Mouse (Mus musculus): ENCODE results near the gene Man2b1.
"Not testable (repeated sequence)": the region's sequence is repeated elsewhere in the genome, so short reads cannot be mapped to it uniquely, and the experiment has no call there.

Gene Man2b1

DNA sequence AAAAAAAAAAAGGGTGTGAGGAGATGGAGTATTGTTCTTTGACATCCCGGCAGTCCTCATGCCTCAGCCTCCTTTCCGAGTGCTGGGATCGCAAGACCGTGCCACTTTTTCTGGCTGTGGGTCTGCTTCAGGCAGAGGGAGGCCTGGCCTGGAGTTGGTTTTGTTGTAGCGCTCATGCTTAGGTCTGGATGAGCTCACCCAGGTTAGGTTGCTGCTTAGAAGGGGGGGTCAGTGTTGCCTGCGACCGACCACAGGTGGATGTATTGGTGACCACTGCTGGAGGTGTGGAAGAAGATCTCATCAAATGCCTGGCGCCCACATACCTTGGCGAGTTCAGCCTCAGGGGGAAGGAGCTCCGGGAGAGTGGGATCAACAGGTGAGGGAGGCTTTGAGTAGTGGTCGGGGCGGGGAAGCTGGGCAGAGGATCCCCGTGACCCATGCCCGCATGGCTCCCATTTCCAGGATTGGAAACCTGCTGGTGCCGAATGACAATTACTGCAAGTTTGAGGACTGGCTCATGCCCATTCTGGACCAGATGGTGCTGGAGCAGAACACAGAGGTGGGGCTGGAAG lies 9.9 kb upstream of the Man2b1 start:
- peak in 1 of 2 experiments; percentile 62 for DNase-seq (ENCODE audit: low spot score in 2 of 2)

DNA sequence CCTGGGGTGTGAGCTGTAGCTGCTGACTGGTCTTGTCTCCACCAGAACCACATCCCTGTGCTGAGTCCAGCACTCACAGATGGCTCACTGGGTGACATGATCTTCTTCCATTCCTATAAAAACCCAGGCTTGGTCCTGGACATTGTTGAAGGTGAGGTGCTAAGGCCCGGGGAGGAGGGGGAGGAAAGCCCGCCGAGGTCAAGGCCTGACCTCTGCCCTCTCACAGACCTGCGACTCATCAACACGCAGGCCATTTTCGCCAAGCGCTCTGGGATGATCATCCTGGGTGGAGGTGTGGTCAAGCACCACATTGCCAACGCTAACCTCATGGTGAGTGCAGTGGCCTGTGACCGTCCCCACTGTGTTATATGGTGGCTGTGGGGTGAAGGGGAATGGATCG lies 8.9 kb upstream of the Man2b1 start:
- DNase-seq (ENCODE audit: low spot score in 2 of 2) = no peak

DNA sequence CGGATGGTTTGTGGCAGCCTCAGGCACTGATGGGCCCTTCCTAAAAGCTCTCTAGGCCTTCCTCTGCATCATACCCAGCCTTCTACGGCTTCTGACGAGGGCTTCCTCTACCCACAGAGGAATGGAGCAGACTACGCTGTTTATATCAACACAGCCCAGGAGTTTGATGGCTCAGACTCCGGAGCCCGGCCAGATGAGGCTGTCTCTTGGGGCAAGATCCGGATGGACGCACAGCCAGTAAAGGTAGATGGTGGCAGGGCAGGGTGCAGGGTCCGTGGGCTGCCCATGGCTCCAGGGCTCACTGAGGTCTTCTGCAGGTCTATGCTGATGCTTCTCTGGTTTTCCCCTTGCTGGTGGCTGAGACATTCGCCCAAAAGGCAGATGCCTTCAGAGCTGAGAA lies 8.5 kb upstream of the Man2b1 start:
- DNase-seq (ENCODE audit: low spot score in 2 of 2) = peak in 1 of 2 experiments; percentile 59

DNA sequence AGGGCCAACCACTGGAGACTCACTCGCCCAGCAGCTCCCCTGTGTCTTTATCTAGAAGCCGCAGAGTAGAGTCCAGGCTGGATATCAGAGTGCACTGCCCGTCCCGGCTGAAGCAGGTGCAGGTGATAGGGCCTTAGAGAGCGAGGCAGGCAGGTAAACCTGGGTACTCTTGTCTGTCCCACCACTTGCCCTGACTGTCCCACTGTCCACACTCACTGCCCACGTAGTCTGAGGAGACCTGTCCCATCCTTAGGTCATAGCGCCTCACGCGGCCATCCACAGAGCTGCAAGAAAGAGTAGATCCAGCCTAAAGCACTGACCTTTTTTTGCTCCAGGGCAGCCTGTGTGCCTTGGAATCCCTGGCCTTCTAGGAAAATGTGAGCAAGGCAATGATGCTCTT lies 7.1 kb upstream of the Man2b1 start:
- DNase-seq (ENCODE audit: low spot score in 2 of 2) = peak; percentile 59 to 82

DNA sequence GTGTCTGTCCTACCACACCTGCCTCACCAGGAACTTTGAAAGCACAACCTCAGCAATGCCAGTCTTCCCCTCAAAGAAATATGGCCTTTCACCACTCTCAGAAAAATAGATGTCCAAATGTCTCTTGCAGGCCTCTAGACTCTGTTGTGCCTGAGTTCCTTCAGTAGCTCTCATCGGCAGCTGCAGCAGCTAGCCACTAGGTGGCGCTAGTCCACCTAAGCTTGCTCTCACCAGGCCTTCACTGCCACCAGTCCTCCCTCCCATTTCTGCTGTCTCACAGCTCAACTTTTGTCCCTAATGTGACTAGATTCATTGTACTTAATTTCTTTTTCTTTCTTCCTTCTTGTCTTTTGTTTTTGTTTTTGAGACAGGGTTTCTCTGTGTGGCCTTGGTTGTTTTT lies 6.1 kb upstream of the Man2b1 start:
- peak; percentile 81 to 91 for DNase-seq (ENCODE audit: low spot score in 2 of 2)

DNA sequence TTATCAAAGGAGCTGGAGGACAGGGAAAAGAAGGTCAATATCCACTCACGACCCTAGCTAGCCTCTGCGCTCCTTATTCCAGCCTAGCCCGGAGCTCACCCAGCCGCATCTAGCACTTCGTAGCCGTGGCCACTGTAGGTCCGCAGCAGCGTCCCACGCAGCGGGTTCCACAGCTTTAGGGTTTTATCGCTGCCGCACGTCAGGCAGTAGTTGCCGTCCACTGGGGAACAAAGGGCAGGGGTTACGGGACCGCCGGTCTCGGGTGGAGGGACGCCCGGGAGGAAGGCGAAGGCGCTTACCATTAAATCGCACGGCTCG lies 2.9 kb upstream of the Man2b1 start:
- no peak for DNase-seq (ENCODE audit: low spot score in 2 of 2)

DNA sequence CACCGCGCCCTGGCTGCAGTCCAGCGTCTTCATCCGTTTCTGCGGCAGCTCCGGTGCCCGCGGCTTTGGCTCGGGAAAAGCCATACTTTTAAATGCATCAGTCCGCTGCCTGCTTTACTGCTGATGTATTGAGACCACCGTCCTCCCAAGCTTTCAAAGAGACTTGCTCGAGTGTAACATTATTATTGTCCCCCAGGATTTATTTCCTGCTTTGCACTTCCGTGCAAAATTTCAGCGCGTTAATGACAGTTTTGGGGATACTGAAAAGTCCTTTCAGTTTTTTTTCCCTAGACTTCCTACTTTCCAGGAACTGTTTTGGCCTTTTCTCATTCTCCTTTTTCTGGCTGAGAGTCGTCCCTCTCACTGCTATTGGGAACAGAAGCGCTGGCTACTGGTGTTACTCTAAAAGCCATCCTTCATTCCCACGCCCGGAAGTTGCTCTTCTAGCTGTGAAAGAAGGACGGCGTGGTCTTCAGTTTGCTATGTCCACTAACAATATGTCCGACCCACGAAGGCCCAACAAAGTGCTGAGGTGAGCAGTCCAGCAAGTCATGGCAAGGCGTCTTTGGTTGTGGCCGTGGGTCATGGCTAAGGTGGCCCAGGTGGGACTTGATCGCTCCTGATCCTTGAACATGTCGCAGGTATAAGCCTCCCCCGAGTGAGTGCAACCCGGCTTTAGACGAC lies 2.4 kb upstream of the Man2b1 start, which contains the start of gene Wdr83os:
TSS of gene Wdr83os (plus strand) at position 209 of the 684 bp plus-strand sequence.
- peak; percentile 64 to 84 for DNase-seq (ENCODE audit: low spot score in 2 of 2)

DNA sequence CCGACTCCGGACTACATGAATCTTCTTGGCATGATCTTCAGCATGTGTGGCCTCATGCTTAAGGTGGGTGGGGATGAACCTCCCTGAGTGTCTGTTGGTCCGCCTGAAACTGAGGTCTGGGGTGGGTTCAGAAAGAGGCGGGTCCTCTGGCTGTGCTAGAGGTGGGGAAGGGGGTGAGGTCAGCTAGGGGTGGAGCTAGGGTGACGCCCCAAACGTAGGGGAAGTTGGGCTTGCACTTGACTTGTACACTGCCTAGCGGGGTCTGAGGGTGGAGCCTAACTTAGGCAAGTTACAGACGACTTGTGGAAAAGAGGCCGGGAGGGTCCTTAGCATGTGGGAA lies 1.9 kb upstream of the Man2b1 start, which contains the start of gene Wdr83:
TSS of gene Wdr83 (minus strand) at position 91 of the 340 bp plus-strand sequence.
- DNase-seq (ENCODE audit: low spot score in 2 of 2) = peak; percentile 72 to 79

DNA sequence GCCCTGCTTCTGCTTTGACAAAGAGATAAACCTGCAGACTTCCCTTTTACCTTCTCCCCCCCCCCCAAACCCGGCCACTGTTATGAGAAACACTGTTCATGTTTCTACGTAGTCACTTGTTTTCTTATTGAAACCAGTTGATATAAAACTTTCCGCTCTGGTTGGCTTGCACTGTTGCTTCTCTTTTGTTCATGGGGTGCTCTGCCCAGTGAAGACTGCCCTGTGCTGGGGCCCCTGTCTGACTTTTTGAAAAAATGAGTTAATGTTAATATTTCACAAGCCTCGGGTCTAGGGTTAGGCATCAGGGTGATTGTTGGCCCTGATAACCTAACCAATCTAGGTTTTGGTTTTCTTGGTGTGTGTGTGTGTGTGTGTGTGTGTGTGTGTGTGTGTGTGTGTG lies 901 bp upstream of the Man2b1 start:
- not testable (repeated sequence) for DNase-seq (ENCODE audit: low spot score in 2 of 2)

DNA sequence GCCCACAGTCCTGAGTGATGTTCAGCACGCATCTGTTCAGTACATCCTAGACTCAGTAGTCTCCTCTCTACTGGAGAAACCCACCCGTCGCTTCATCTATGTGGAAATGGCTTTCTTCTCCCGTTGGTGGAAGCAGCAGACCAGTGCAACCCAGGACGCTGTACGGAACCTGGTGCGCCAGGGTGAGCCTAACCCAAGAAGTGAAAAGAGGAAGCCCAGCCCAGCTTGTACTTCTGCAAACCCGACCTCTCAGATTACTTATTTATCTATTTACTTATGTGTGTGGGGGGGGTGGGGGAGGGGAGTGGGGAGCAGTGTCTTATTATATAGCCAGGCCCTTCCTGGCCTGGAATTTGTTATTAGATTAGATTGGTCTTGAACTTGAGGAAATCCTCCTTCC lies 1.6 kb downstream of the Man2b1 start:
- no peak for DNase-seq (ENCODE audit: low spot score in 2 of 2)

DNA sequence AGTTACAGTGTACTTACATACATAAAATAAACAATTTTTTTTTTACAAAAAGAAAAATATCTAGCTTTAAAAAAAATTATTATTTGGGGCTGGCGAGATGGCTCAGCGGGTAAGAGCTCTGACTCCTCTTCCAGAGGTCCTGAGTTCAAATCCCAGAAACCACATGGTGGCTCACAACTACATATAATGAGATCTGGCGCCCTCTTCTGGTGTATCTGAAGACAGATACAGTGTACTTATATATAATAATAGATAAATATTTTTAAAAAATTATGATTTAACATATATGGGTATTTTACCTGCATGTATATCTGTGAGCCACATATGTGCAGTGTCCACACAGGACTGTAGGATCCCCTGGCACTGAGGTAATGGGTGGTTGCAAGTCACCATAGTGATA lies 3.2 kb downstream of the Man2b1 start:
- no peak for DNase-seq (ENCODE audit: low spot score in 2 of 2)

DNA sequence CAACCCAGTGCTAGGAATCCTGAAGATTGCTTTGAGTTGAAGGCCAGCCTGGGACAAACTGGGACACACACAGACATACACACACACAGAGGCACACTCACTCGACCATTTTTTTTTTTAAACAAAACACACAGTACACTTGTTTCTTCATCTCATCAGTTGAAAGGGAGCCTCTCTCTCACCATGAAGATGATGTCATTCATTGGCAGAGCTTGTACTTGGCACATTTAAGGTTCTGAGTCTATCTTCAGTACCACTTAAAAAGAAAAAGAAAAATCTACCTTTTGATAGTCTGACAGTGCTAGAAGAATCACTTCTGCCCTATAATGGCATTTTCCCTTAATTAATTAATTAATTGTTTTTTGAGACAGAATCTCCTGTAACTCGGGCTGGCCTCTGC lies 5.7 kb downstream of the Man2b1 start:
- DNase-seq (ENCODE audit: low spot score in 2 of 2) = no peak

DNA sequence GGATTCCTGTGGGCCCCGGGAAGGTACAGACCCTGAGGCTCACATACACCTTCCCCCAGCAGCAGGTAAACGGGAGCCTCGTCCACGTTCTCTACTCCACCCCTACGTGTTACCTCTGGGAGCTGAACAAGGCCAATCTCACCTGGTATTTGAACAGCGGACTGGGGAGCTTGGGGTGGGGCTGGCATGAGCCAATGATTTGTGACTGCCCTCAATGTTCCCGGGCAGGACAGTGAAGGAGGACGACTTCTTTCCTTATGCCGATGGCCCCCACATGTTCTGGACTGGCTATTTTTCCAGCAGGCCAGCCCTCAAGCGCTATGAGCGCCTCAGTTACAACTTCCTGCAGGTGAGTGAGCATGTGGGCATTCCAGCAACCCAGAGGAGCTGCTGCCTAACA lies 7.8 kb downstream of the Man2b1 start:
- peak in 1 of 2 experiments; percentile 55 for DNase-seq (ENCODE audit: low spot score in 2 of 2)

DNA sequence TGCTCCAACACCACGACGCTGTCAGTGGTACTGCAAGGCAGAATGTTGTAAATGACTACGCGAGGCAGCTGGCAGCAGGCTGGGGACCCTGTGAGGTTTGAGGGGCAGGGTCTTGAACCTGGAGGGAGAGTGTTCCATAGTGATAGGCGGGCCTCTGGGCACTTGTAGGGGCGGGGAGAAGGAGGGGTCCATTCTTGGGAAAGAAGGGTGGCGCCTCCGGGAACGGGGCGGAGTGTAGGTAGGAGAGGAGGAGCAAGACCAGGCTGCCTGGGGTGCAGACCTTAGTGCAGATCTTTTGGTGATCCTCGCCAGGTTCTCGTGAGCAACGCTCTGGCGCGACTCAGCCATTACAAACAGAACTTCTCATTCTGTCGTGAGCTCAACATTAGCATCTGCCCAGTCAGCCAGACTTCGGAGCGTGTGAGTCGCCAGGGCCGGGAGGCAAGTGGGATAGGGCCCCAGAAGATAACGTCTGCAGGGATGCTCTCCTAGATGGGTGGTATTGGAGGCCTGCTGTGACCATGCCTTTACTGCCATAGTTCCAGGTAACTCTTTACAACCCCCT lies 8.5 kb downstream of the Man2b1 start:
- DNase-seq (ENCODE audit: low spot score in 2 of 2) = peak in 1 of 2 experiments; percentile 59

DNA sequence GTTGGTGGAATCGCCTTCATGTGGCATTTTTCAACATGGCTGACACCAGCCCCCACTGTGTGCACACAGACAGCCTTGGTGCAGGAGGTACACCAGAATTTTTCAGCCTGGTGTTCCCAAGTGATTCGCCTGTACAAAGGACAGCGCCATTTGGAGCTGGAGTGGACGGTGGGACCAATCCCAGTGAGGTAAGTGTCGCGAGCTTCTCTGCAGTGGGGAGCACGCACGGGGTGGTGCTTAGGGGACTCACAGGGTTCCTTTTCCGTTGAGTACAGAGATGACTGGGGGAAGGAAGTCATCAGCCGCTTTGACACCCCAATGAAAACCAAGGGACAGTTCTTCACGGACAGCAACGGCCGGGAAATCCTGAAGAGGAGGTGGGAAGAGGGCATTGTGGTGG lies 12.0 kb downstream of the Man2b1 start:
- peak in 1 of 2 experiments; percentile 51 for DNase-seq (ENCODE audit: low spot score in 2 of 2)

DNA sequence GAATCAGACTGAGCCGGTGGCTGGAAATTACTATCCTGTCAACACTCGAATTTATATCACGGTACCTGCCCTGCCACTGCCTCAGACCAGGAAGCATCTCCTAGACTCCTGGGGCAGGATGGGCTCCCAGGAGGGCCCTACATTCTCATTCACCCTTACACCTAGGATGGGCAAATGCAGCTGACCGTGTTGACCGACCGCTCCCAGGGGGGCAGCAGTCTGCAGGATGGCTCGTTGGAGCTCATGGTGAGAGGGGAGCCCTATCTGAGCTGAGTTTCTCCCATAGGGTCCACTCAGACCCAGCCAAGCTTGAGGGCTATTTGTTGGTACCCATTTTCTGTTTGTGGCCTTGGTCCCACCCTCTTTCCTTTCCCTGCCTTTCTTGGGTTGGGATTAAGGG lies 12.5 kb downstream of the Man2b1 start:
- no peak for DNase-seq (ENCODE audit: low spot score in 2 of 2)

DNA sequence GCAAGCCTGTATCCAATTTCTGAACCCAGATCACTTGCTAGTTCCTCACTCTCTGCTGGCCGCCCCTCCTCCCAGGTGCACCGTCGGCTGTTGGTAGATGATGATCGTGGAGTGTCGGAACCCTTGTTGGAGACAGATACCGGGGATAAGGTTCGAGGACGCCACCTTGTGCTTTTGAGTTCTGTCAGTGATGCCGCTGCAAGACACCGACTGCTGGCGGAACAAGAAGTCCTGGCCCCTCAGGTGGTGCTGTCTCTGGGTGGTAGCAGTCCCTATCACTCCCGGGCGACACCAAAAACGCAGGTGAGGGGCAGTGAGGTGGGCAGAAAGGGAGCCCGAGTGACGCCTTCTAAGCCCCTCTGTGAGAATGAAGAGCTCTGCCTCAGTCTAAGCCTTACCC lies 13.1 kb downstream of the Man2b1 start:
- DNase-seq (ENCODE audit: low spot score in 2 of 2) = no peak

DNA sequence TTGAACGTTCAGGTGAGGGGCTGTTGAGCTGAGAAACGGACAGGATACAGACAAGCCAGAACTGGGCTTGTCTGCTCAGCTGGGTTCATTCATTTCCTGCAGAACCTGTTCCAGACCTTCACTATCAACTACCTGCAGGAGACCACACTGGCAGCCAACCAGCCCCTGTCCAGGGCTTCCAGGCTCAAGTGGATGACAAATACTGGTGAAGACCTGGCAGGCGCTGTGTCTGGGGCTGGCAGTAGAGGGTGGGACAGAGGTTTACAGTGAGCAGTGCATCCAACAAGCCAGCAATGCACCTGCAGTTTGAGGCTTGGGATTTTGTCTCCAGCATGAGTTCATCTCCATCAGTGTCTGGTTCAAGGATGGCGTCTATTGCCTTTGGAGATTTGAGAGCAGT lies 13.8 kb downstream of the Man2b1 start:
- peak in 1 of 2 experiments; percentile 50 for DNase-seq (ENCODE audit: low spot score in 2 of 2)

DNA sequence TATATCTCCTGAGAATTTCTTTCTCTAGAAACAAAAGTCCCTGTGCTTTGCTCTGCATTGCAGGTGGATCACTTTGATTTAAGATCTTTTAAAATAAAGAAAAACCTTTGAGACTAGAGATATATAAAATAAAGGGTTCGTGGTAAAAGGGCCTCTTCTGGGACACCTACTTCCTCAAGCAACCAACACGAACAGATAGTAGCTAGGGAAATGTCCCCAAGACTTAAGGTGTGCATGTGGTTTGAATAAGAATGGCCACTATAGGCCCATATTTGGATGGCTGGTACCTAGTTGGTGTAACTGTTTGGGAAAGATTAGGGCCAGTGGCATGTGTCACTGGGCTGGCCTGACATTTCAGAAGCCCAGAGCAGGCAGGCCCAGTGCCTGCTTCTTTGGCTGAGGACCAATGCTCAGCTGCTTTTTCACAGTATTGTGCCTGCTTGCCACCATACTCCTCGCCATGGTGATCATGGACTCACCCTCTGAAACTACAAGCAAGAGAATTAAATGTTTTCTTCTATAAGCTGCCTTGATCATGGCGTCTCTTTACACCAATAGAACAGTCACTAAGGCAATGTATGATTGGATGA lies 17.1 kb downstream of the Man2b1 start:
- no peak for DNase-seq (ENCODE audit: low spot score in 2 of 2)

DNA sequence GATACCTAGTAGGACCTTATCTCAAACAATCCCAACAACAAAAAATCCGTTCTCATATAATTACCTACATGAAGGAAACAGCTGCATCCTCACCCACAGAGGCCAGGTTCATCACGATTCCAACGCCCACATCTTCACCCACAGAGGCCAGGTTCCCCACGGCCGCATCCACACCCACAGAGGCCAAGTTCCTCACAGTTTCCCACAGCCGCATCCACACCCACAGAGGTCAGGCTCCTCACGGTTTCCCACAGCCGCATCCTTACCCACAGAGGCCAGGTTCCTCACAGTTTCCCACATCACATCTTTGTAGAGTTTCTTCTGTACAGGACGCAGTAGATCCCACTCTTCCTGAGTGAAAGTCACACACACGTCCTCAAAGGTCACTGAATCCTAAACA lies 30.2 kb downstream of the Man2b1 start:
- DNase-seq (ENCODE audit: low spot score in 2 of 2) = no peak

DNA sequence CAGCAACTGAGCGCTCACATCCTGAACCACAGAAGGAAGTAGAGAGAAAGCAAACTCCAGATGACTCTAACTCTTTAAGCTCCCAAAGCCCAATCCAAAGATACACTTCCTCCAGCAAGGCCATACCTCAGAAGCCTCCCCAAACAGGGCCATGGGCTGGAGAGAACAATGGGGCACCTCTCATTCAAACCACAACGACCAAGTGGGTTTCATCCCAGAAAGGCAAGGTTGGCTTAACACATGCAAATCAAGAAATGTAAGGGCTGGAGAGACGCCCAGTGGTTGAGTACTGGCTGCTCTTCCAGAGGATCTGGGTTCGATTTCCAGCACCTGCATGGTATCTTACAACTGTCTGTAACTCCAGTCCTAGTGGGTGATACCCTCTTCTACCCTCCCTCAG lies 32.4 kb downstream of the Man2b1 start:
- no peak for DNase-seq (ENCODE audit: low spot score in 2 of 2)

DNA sequence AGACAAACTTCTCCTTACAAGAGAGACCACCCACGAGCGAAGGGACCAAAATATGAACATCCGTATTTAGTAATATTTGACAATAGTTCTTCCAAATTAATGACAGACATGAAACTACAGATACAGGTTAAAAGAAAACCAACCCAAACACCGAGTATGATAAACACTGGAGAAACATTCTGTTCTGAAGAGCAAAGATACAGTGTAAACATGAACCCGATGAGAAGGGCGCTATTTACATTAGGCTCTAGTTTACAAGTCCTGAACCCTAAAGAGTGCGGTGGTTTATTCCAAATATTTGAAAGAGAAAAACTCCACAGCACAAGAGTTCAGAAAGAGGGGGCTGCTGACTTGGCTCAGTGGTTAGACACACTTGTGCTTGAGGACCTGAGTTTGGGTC lies 33.9 kb downstream of the Man2b1 start:
- DNase-seq (ENCODE audit: low spot score in 2 of 2) = no peak
